Mouse (Mus musculus) testis, postnatal 14 days (tissue): ENCODE results near the gene Tyw1.

ENCODE experiments used
- DNase-seq: peaks from one replicate; pipeline ENCODE4 v3.0.0; 2021; ENCODE audit warnings: low spot score

Gene Tyw1

DNA sequence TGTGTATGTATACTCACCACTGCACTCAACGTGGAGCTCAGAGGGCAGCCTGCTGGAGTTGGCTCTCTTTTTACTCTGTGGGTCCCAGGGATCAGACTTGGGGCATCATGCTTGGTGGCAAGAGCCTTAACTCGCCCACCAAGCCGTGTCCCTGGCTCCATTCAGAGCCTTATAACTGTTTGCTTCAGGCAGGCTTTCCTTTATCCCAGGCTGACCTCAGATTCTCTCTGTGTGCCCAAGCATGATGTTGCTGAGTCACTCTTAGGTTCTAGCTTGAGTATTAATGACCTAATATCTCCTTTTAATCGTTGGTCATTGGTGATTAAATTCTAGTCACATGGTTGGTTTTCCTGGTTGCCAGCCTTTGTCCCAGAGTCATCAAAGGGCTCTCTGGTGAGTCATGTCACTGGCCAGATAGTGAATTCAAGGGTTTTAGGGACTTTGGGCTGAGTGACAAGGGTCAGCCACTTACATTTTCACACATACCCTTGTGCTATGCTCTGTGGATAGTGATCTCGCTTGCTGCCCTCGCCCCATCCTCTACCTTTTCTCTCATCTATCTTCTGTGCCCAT is 9.1 kb downstream of the Tyw1 start:
- no peak for DNase-seq

DNA sequence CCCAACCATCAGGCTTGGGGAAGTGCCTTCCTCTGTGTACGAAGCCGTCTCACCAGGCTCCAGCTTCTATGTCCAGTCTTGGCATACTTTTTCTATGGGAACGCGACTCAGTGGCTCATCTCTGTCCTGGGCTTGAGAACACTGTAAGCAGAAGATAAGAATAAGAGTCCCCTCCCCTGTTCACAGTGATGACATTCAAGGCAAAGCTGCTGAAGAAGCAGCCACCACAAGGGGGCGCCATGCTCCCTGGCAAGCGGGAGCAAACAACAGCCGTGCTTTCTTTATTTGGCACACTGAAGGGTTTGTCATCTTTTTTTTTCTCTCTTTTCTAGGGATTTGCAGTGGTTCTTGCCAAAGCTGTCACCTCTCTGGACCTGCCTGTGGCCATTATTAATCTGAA is 11.2 kb downstream of the Tyw1 start:
- DNase-seq, result no peak

DNA sequence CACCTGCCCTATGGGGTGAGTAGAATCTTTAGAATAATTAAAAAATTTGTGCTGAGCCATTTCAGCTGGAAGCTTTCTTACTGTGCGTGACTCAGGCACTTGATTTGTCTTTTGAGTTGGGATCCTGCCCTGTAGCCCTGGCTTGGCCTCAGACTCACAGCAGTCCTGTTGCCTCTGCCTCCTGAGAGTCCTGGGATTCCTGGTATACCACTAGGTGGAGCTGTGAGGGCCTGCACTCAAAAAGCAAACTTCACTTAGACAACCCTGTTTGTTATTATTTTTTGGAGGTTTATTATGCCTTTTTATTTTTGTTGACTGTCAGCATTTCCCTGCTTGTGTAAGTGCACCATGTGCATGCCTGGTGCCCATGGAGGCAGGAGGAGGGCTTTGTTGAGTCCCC is 11.9 kb downstream of the Tyw1 start:
- DNase-seq, result no peak

DNA sequence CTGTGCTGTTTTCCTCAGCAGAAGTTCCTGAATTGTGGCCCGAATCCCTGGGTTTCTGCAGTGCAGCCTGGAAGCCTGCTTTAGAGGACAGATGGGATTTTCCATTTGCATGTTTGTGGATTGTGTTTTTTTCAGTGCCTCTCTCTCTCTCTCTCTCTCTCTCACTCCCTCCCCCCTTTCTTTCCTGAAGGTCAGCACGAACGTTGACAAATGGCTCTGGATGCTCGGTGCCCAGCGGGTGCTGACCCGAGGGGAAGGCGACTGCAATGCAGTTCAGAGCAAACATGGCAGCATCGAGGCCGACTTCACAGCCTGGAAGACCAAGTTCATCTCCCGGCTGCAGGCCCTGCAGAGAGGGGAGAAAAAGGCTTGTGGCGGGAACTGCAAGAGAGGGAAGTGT is 13.6 kb downstream of the Tyw1 start:
- DNase-seq, result no peak

GRCm38 (mm10) chr5:130272344-130272743 is 16.9 kb downstream of the Tyw1 start:
- no peak for DNase-seq

GRCm38 (mm10) chr5:130273046-130273445 is 17.6 kb downstream of the Tyw1 start:
- no peak for DNase-seq

GRCm38 (mm10) chr5:130275509-130275908 is 20.1 kb downstream of the Tyw1 start:
- no peak for DNase-seq

DNA sequence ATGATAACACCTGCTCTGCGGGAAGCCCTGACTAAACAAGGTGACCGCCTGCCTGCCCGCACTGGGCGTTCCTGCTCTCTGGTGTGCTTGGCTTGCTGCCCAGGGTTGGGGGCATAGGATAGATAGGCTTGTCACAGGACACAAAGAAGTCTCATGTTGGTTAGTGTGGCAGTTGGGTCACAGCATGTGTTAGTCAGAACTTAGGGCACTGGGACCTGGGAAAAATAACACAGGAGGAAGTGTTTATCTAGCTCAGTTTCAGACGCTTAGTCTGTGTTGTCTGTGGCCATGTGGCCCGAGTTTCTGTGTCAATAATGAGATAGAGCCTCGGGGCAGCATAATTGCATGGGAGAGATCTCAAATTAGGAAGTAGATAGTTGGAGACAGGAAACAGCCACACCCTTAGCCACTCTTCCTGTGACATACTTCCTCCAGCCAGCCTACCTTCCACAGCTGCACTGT is 22.6 kb downstream of the Tyw1 start:
- no peak for DNase-seq

GRCm38 (mm10) chr5:130283079-130283732 is 27.8 kb downstream of the Tyw1 start:
- no peak for DNase-seq

- DNase-seq, result no peak
Observed at GRCm38 (mm10) chr5:130288106-130288505, 32.7 kb downstream of the Tyw1 start.

GRCm38 (mm10) chr5:130290242-130290641 is 34.8 kb downstream of the Tyw1 start:
- DNase-seq, result no peak

- DNase-seq, result no peak
Observed at GRCm38 (mm10) chr5:130290775-130291174, 35.4 kb downstream of the Tyw1 start.

DNA sequence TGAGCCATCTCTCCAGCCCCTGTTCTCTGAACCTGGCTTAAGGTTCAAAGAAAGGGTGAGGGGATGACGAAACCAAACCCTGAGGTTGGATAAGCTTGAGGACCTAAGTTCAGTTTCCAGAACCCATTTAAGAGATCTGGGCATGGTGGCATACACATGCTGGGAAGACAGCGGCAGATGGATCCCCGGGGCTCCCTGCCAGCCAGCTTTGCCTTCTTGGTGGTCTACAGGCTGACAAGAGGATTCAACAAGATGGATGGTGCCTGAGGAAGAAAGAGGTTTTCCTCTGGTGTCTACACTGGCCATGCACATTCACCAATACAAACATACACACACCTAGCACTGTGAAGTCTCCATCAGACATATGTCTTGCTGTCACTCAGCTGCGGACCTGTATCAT is 37.6 kb downstream of the Tyw1 start:
- DNase-seq, result no peak

GRCm38 (mm10) chr5:130293941-130294340 is 38.5 kb downstream of the Tyw1 start:
- no peak for DNase-seq

DNA sequence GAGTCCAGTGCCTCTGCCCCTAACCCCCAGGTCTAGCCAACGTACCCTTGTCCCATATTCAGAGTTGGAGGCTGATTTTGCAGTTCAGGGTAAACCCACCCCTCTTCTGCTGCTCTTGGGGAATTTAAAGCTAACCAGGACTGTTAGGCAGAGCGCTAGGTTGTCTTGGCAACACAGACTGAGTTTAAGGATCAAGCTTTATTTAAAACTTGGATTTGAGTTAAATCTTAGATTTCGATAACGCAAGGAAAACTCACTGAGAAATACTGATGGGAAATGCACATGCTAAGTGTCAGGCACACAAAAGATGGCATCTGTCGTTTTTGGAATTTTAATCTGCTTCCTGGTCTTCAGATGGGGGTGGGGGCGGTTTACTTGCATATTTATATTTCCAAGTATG is 39.2 kb downstream of the Tyw1 start:
- DNase-seq, result no peak

GRCm38 (mm10) chr5:130296071-130296470 is 40.7 kb downstream of the Tyw1 start:
- no peak for DNase-seq

DNA sequence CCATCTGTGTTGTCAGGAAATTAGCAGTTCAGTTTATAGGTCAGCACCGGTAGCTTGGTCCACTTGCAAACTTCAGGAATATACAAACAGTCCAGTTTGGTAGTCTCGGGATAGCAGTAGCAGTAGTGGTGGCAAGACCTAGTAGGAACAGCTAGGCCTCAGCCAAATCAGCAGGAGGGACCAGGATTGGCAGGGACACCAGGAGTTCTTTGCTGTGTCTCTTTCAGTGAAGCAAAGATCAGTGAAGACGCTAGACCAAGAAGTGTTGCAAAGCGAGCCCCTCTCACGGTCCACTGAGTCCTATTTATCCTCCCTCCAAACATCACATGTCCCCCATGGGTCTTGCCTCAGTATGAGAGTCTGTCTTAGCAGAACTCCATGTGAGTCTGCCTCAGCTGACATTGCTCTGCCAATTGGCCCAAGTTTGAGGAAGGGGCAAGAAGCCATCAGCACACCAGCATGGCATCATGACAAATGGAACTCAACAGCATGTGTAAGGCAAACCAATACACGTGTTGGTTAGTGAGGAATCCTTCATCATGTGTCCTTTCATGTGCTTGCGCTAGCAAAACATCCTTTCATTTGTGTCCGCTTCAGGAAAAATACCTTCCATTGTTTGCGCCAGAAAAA is 43.5 kb downstream of the Tyw1 start:
- DNase-seq, result no peak

DNA sequence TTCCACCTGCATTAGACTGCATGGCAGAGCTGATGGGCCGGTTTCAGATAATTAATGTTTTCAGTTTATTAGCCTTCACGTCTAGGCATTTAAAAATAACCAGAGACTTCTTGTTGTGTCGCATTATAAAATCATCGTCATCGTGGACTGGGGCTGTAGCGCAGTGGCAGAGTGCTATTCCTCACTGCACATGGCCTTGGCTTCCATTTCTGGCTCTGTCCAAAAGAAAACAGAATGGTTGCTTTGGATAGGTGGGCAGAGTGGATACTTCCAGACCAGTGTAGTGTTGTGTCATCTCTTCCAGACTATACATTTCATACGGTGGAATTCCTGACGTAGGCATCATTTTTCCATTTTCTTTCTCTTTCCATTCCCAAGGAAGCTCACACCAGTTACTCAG is 44.1 kb downstream of the Tyw1 start:
- no peak for DNase-seq

GRCm38 (mm10) chr5:130303611-130304010 is 48.2 kb downstream of the Tyw1 start:
- no peak for DNase-seq

- no peak for DNase-seq
Observed at GRCm38 (mm10) chr5:130307921-130308320, 52.5 kb downstream of the Tyw1 start.

- no peak for DNase-seq
Observed at GRCm38 (mm10) chr5:130310077-130310476, 54.7 kb downstream of the Tyw1 start.

DNA sequence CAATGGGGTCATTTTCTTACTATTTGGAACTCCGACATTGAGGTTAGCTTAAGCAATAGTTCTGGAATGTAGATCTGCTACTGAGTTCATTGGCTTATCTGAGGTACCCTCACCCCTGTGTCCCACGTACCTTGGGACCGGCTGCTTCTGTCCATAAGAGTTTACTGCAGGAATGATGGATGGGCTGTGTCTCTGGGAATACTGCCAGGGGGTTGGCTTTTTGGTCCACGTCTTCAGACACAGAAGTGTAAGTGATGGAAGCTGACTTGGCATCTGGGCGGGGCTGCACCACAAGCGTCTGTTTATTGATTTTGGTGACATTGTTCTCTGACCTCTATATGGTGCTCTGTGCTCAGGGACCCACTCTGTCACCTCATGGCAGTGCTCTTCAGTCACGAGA is 55.4 kb downstream of the Tyw1 start:
- no peak for DNase-seq

- no peak for DNase-seq
Observed at GRCm38 (mm10) chr5:130313488-130313887, 58.1 kb downstream of the Tyw1 start.

GRCm38 (mm10) chr5:130314926-130315325 is 59.5 kb downstream of the Tyw1 start:
- no peak for DNase-seq
